Comparison of ENCODE assay signal across 16 mouse cellular contexts in the genomic region with DNA sequence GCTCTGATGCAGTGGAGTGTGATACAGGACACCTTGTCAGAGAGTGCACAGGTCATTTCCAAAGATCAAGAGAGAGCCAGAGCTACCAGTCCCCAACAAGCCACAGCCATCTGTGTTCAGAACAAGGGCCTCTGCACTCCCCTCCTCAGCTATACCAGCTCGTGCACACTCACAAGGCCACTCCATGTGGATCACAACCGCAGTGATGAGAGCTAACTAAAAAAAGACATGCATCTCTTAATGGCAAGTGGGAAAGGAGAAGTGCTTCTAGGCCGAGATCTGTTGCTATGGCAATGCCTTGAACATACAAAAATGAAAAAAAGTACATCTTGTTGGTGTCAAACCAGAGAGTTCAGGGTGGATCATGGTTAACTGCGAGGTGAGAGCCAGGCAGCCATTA. TPM values are rescaled to one million over a fixed set of nuclear protein-coding genes. Genes with fewer than 3 reads are reported as not detected.
DNase-seq lines count a peak whose midpoint lies in the region; ATAC-seq lines count a peak whose summit lies in the region.
"Had no signal": no experiment of that assay in that cellular context is flagged by ENCODE, and none has a peak within 500 bp of the region (broad histone marks: within the 10 kb centered on the region; RNA-seq: fewer than 3 reads in every experiment).

No protein-coding gene starts in this region.

- intact Hi-C loops in left cerebral cortex, postnatal 10 days (cut with DNase I): loop anchor here (10.0 kb wide), 2 partner anchors 75 to 205 kb away; partner anchors contain the start of genes Gnai3 and Gstm1
- intact Hi-C loops in heart, postnatal 14 days (cut with DNase I): loop anchor here (5.0 kb wide), 2 partner anchors 122 to 207 kb away; partner anchors contain the start of gene Gnai3

- no peaks in the 10 kb centered on the region for H3K36me3 ChIP-seq in kidney, embryonic 16.5 days (ENCODE audit: insufficient read depth, low read length)
- H3K36me3 ChIP-seq: embryonic facial prominence, embryonic 13.5 days; liver, embryonic 15.5 days had no signal

- no peak for DNase-seq in kidney, adult 9 months
- DNase-seq in right cerebral cortex, adult 2 months (ENCODE audit: low spot score in 2 of 2): peak; percentile 50 to 66
- no peak for DNase-seq in right cerebral cortex, postnatal 14 days
- DNase-seq in left cerebral cortex, postnatal 10 days (ENCODE audit: extremely low spot score in 1 of 2, low spot score in 2 of 2): peak; percentile 25 to 52
- DNase-seq in telencephalon, adult 2 months (ENCODE audit: low read depth, low spot score): peak; percentile 64
- no peak for DNase-seq in heart, postnatal 14 days

- H3K9me3 ChIP-seq in kidney, embryonic 16.5 days (ENCODE audit: low read length): no peaks in the 10 kb centered on the region
- H3K9me3 ChIP-seq: embryonic facial prominence, embryonic 13.5 days; liver, embryonic 15.5 days had no signal

- no peaks in the 10 kb centered on the region for H3K27me3 ChIP-seq in kidney, embryonic 16.5 days (ENCODE audit: insufficient read depth, low read length)
- H3K27me3 ChIP-seq: CH12.LX; embryonic facial prominence, embryonic 13.5 days; liver, embryonic 15.5 days had no signal

- 86% methylated on average over 4 of the region's 4 CpGs for WGBS in kidney, embryonic 16.5 days

- H3K4me3 ChIP-seq in kidney, embryonic 16.5 days (ENCODE audit: low read length): no peak overlapping the region
- H3K4me3 ChIP-seq: embryonic facial prominence, embryonic 13.5 days; liver, embryonic 15.5 days had no signal

- no peak overlapping the region for H3K9ac ChIP-seq in kidney, embryonic 16.5 days (replicated peaks; ENCODE audit: low read length)
- H3K9ac ChIP-seq: embryonic facial prominence, embryonic 13.5 days; liver, embryonic 15.5 days had no signal

- no peak overlapping the region for H3K27ac ChIP-seq in kidney, embryonic 16.5 days (ENCODE audit: low read length)
- H3K27ac ChIP-seq: embryonic facial prominence, embryonic 13.5 days; liver, embryonic 15.5 days had no signal

- 0 out of 2 replicates have a peak, but pooled peaks have one; percentile 7 for ATAC-seq in kidney, embryonic 16.5 days (ENCODE audit: low FRiP score, low TSS enrichment)
- no peak for ATAC-seq in inflammation-experienced regulatory T-cells, adult 6 months

- H3K4me1 ChIP-seq in kidney, embryonic 16.5 days (ENCODE audit: insufficient read depth, low read length): peaks cover 3% of the 10 kb centered on the region; the same call in 1 of the 2 replicates

- no peak overlapping the region for H3K4me2 ChIP-seq in kidney, embryonic 16.5 days (replicated peaks; ENCODE audit: low read depth, low read length)
- H3K4me2 ChIP-seq: embryonic facial prominence, embryonic 13.5 days; liver, embryonic 15.5 days had no signal

RNA-seq across cellular contexts. Expression of gene Gstm6, which starts 3.7 kb away (rescaled TPM):
- polyA plus RNA-seq in kidney, embryonic 16.5 days (2015; fragmentation: Nextera tagmentation; extraction: Ambion mirVana): 8.2 and 9.6 TPM in 2 replicates
- 1 to 10 TPM; 3.6 to 7.2 TPM for total RNA-seq in left cerebral cortex, postnatal 10 days (2021)
- not detected for polyA plus RNA-seq in inflammation-experienced regulatory T-cells, adult 6 months (2017; shearing (Covaris generic))
- 1 to 10 TPM; 1.8 to 2.2 TPM for total RNA-seq in heart, postnatal 14 days (2021)
- total RNA-seq: monocyte, adult 5-6 weeks had no signal

RNA-seq across cellular contexts. Expression of gene Gstm7, which starts 8.2 kb away (rescaled TPM):
- polyA plus RNA-seq in kidney, embryonic 16.5 days (2015; fragmentation: Nextera tagmentation; extraction: Ambion mirVana): 16.7 and 16.9 TPM in 2 replicates
- 10 to 100 TPM; 44.2 TPM for total RNA-seq in left cerebral cortex, postnatal 10 days (2021)
- 1 to 10 TPM in 1 of 3 experiments, not detected in 2; 1.5 TPM for polyA plus RNA-seq in inflammation-experienced regulatory T-cells, adult 6 months (2017; shearing (Covaris generic))
- 10 to 100 TPM; 38.0 to 43.9 TPM for total RNA-seq in heart, postnatal 14 days (2021)
- total RNA-seq: CH12.LX; monocyte, adult 5-6 weeks had no signal

RNA-seq across cellular contexts. Expression of gene Gstm3, which starts 29.3 kb away (rescaled TPM):
- polyA plus RNA-seq in kidney, embryonic 16.5 days (2015; fragmentation: Nextera tagmentation; extraction: Ambion mirVana): 0.18 and 0.24 TPM in 2 replicates
- total RNA-seq in left cerebral cortex, postnatal 10 days (2021): not detected
- not detected for polyA plus RNA-seq in inflammation-experienced regulatory T-cells, adult 6 months (2017; shearing (Covaris generic))
- total RNA-seq in heart, postnatal 14 days (2021): not detected
- total RNA-seq: adrenal gland, postnatal 36 days; CH12.LX; gastrocnemius, adult 18-20 months; layer of hippocampus, postnatal 10 days; monocyte, adult 5-6 weeks had no signal
- polyA plus RNA-seq: embryonic facial prominence, embryonic 13.5 days; heart, embryonic 14.5 days had no signal

RNA-seq across cellular contexts. Expression of gene Gstm5, which starts 44.2 kb away (rescaled TPM):
- 170 and 171 TPM in 2 replicates for polyA plus RNA-seq in kidney, embryonic 16.5 days (2015; fragmentation: Nextera tagmentation; extraction: Ambion mirVana)
- total RNA-seq in left cerebral cortex, postnatal 10 days (2021): 100 to 1,000 TPM; 138 to 141 TPM
- polyA plus RNA-seq in inflammation-experienced regulatory T-cells, adult 6 months (2017; shearing (Covaris generic)): 1 to 10 TPM in 1 of 3 experiments, not detected in 2; 1.4 TPM
- 10 to 100 TPM; 44.6 to 47.6 TPM for total RNA-seq in heart, postnatal 14 days (2021)

RNA-seq across cellular contexts. Expression of gene Gstm2, which starts 46.4 kb away (rescaled TPM):
- 115 and 132 TPM in 2 replicates for polyA plus RNA-seq in kidney, embryonic 16.5 days (2015; fragmentation: Nextera tagmentation; extraction: Ambion mirVana)
- 1 to 10 TPM; 2.5 to 3.7 TPM for total RNA-seq in left cerebral cortex, postnatal 10 days (2021)
- not detected for polyA plus RNA-seq in inflammation-experienced regulatory T-cells, adult 6 months (2017; shearing (Covaris generic))
- 10 to 100 TPM; 53.0 to 70.5 TPM for total RNA-seq in heart, postnatal 14 days (2021)
- total RNA-seq: monocyte, adult 5-6 weeks had no signal

Comparison
In these comparisons a context has a peak if more than half of its experiments do, and no peak if none do; other contexts are left out.
1. DNase-seq: peak in right cerebral cortex, adult 2 months (2 of 2), left cerebral cortex, postnatal 10 days (2 of 2) and telencephalon, adult 2 months (single experiment); none in kidney, adult 9 months (single experiment), right cerebral cortex, postnatal 14 days (single experiment) and heart, postnatal 14 days (0 of 2).